Mouse (Mus musculus) G1E (cell line): Measurements from ENCODE around the gene S1pr4.

Experiments
- CTCF ChIP-seq: IDR thresholded peaks from 2 replicates; pipeline ENCODE4 v1.5.1; 2012; ENCODE audit warnings: low read depth, low read length, inconsistent platforms, mixed read lengths
- TAL1 ChIP-seq: conservative IDR thresholded peaks from 2 replicates; pipeline ENCODE4 v1.6.1; 2012; ENCODE audit warnings: low read depth, low read length, inconsistent platforms, mixed read lengths

- no peak for TF ChIP-seq TAL1
- TF ChIP-seq CTCF = no peak
Measured at GRCm38 (mm10) chr10:81481605-81482532, 18.1 kb downstream of the S1pr4 start.
